Comparison of ENCODE assay signal across 8 mouse cellular contexts in the genomic region with DNA sequence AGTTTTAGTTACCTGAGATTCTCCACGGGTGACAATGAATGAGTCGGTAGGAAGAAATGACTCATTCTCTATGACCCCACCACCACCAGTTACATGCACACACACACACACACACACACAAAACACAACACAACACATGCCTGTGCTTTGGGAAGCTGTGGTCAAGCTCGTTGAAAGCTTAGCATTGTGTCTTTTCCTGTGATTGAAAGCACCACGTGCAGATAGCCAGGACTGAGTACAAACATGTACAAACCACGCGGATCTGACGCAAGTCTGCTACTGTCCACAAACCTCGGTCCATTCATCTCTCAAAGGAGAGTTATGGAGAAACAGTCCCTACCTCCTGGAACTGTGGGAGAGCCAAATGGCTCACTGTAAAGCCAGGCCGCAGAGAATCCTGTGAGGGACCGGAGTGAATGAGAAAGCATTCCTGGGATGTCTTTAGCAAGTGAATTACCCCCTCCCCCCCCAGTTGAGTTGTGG. TPM values are rescaled to one million over a fixed set of nuclear protein-coding genes. Genes with fewer than 3 reads are reported as not detected.
DNase-seq lines count a peak whose midpoint lies in the region; ATAC-seq and TF ChIP-seq lines count a peak whose summit lies in the region.

No protein-coding gene starts in this region.

- no peaks in the 10 kb centered on the region for H3K27me3 ChIP-seq in liver, postnatal 0 days (ENCODE audit: insufficient read depth, low read length)
- H3K27me3 ChIP-seq in neural tube, embryonic 14.5 days (ENCODE audit: control insufficient read depth, insufficient read depth, low read length): no peaks in the 10 kb centered on the region

- no peaks in the 10 kb centered on the region for H3K9me3 ChIP-seq in liver, postnatal 0 days (ENCODE audit: low read length)
- no peaks in the 10 kb centered on the region for H3K9me3 ChIP-seq in neural tube, embryonic 14.5 days (ENCODE audit: control insufficient read depth, low read length)

- TF ChIP-seq CTCF in liver, postnatal 0 days (IDR thresholded peaks at IDR 0.05; ENCODE audit: low read depth): no peak

- peak overlapping the region; percentile 97 for H3K27ac ChIP-seq in liver, postnatal 0 days (ENCODE audit: low read depth)
- no peak overlapping the region for H3K27ac ChIP-seq in neural tube, embryonic 14.5 days (ENCODE audit: low read depth, low read length)

- H3K4me2 ChIP-seq in liver, postnatal 0 days (ENCODE audit: low read depth, low read length): peak overlapping the region; percentile 94
- H3K4me2 ChIP-seq in neural tube, embryonic 14.5 days (ENCODE audit: low read depth, low read length): peak overlapping the region; percentile 76

- WGBS in liver, postnatal 0 days (ENCODE audit: insufficient replicate concordance): 19% methylated on average over 10 of the region's 10 CpGs
- 2% methylated on average over 10 of the region's 10 CpGs for WGBS in neural tube, embryonic 14.5 days

- peak overlapping the region; percentile 42; the same call in 1 of the 2 replicates for H3K9ac ChIP-seq in liver, postnatal 0 days (replicated peaks)
- H3K9ac ChIP-seq in neural tube, embryonic 14.5 days (replicated peaks; ENCODE audit: low read depth, low read length): peak overlapping the region; percentile 96; the same call in 1 of the 2 replicates

- peaks cover 13% of the 10 kb centered on the region for H3K36me3 ChIP-seq in liver, postnatal 0 days (replicated peaks; ENCODE audit: insufficient read depth, low read length)
- peaks cover 5% of the 10 kb centered on the region; the same call in 1 of the 2 replicates for H3K36me3 ChIP-seq in neural tube, embryonic 14.5 days (ENCODE audit: control insufficient read depth, insufficient read depth, low read length)

- peak; percentile 47 for ATAC-seq in liver, postnatal 0 days
- no peak for ATAC-seq in neural tube, embryonic 14.5 days (ENCODE audit: low read depth)

- H3K4me1 ChIP-seq in liver, postnatal 0 days (ENCODE audit: insufficient read depth): peaks cover 19% of the 10 kb centered on the region
- peaks cover 22% of the 10 kb centered on the region for H3K4me1 ChIP-seq in neural tube, embryonic 14.5 days (ENCODE audit: control insufficient read depth, insufficient read depth, low read length)

- H3K4me3 ChIP-seq in liver, postnatal 0 days (ENCODE audit: low read depth, low read length): peak overlapping the region; percentile 95; the same call in 1 of the 2 replicates
- H3K4me3 ChIP-seq in neural tube, embryonic 14.5 days (ENCODE audit: low read depth, low read length): peak overlapping the region; percentile 94

- intact Hi-C loops in gastrocnemius, postnatal 14 days (cut with DNase I; ENCODE audit: low total_unique reads): no loop called here
- intact Hi-C loops in gastrocnemius, postnatal 36 days (cut with DNase I): no loop called here

- peak; percentile 26 to 67 for DNase-seq in adrenal gland, adult (ENCODE audit: inconsistent age in 2 of 2, low spot score in 1 of 2)
- no peak for DNase-seq in adrenal gland, postnatal 4 days (ENCODE audit: low spot score in 2 of 2)
- DNase-seq in adrenal gland, postnatal 10 days: peak; percentile 27
- peak; percentile 23 for DNase-seq in gonadal fat pad, adult 2 months (ENCODE audit: low read depth)
- DNase-seq in liver, postnatal 0 days: peak; percentile 54
- no peak for DNase-seq in gastrocnemius, postnatal 14 days
- no peak for DNase-seq in gastrocnemius, postnatal 36 days

- TF ChIP-seq EP300 in liver, postnatal 0 days (IDR thresholded peaks at IDR 0.05; ENCODE audit: low read depth): no peak

RNA-seq across cellular contexts. Expression of gene Dync1li1, which starts 1.6 kb away (rescaled TPM):
- total RNA-seq in adrenal gland, postnatal 4 days (2021): 10 to 100 TPM; 45.7 to 49.6 TPM
- 10 to 100 TPM; 38.3 to 41.0 TPM for total RNA-seq in adrenal gland, postnatal 10 days (2021)
- 14.7 and 18.8 TPM in 2 replicates for polyA plus RNA-seq in gonadal fat pad, adult 2 months (2012; rRNA removed)
- 14.4 and 16.3 TPM in 2 replicates for polyA plus RNA-seq in liver, postnatal 0 days (2015; fragmentation: Nextera tagmentation; extraction: Ambion mirVana)
- 131 and 141 TPM in 2 replicates for polyA plus RNA-seq in neural tube, embryonic 14.5 days (2014; fragmentation: Nextera tagmentation; extraction: Ambion mirVana)
- total RNA-seq in gastrocnemius, postnatal 14 days (2021): 10 to 100 TPM; 31.3 to 34.1 TPM
- 10 to 100 TPM; 31.0 to 38.0 TPM for total RNA-seq in gastrocnemius, postnatal 36 days (2021)

RNA-seq across cellular contexts. Expression of gene Cmtm6, which starts 40.8 kb away (rescaled TPM):
- 10 to 100 TPM; 75.0 to 75.9 TPM for total RNA-seq in adrenal gland, postnatal 4 days (2021)
- total RNA-seq in adrenal gland, postnatal 10 days (2021): 10 to 100 TPM; 59.4 to 61.0 TPM
- polyA plus RNA-seq in gonadal fat pad, adult 2 months (2012; rRNA removed): 58.3 and 67.6 TPM in 2 replicates
- 27.7 and 30.1 TPM in 2 replicates for polyA plus RNA-seq in liver, postnatal 0 days (2015; fragmentation: Nextera tagmentation; extraction: Ambion mirVana)
- polyA plus RNA-seq in neural tube, embryonic 14.5 days (2014; fragmentation: Nextera tagmentation; extraction: Ambion mirVana): 15.0 and 22.9 TPM in 2 replicates
- 10 to 100 TPM; 11.2 to 14.2 TPM for total RNA-seq in gastrocnemius, postnatal 14 days (2021)
- total RNA-seq in gastrocnemius, postnatal 36 days (2021): 1 to 10 TPM; 6.5 to 6.7 TPM

RNA-seq across cellular contexts. Expression of gene Cnot10, which starts 50.2 kb away (rescaled TPM):
- 10 to 100 TPM; 59.5 to 61.9 TPM for total RNA-seq in adrenal gland, postnatal 4 days (2021)
- total RNA-seq in adrenal gland, postnatal 10 days (2021): 10 to 100 TPM; 36.0 to 39.9 TPM
- 31.2 and 32.7 TPM in 2 replicates for polyA plus RNA-seq in gonadal fat pad, adult 2 months (2012; rRNA removed)
- polyA plus RNA-seq in liver, postnatal 0 days (2015; fragmentation: Nextera tagmentation; extraction: Ambion mirVana): 14.4 and 15.8 TPM in 2 replicates
- polyA plus RNA-seq in neural tube, embryonic 14.5 days (2014; fragmentation: Nextera tagmentation; extraction: Ambion mirVana): 54.6 and 56.7 TPM in 2 replicates
- total RNA-seq in gastrocnemius, postnatal 14 days (2021): 10 to 100 TPM; 15.3 to 15.4 TPM
- 10 to 100 TPM; 11.9 to 15.0 TPM for total RNA-seq in gastrocnemius, postnatal 36 days (2021)

Comparison
In these comparisons a context has a peak if more than half of its experiments do, and no peak if none do; other contexts are left out.
1. DNase-seq: peak in adrenal gland, adult (2 of 2), adrenal gland, postnatal 10 days (single experiment), gonadal fat pad, adult 2 months (single experiment) and liver, postnatal 0 days (single experiment); none in adrenal gland, postnatal 4 days (0 of 2), gastrocnemius, postnatal 14 days (single experiment) and gastrocnemius, postnatal 36 days (0 of 2).